Comparison of ENCODE assay signal across 22 mouse cellular contexts in genomic region chr3:154546234-154546633, GRCm38 (mm10). TPM values are rescaled to one million over a fixed set of nuclear protein-coding genes. Genes with fewer than 3 reads are reported as not detected.
DNase-seq lines count a peak whose midpoint lies in the region; ATAC-seq and TF ChIP-seq lines count a peak whose summit lies in the region.
"Had no signal": no experiment of that assay in that cellular context is flagged by ENCODE, and none has a peak within 500 bp of the region (broad histone marks: within the 10 kb centered on the region; RNA-seq: fewer than 3 reads in every experiment).

No protein-coding gene starts in this region.

- H3K9me3 ChIP-seq in kidney, postnatal 0 days (replicated peaks; ENCODE audit: low read length), result no peaks in the 10 kb centered on the region
- H3K9me3 ChIP-seq in kidney, embryonic 14.5 days (ENCODE audit: control insufficient read depth, low read length), result no peaks in the 10 kb centered on the region
- H3K9me3 ChIP-seq in CH12.LX (replicated peaks; ENCODE audit: low read length), result no peaks in the 10 kb centered on the region
- no peaks in the 10 kb centered on the region for H3K9me3 ChIP-seq in hindbrain, embryonic 11.5 days (ENCODE audit: control insufficient read depth, low read length)
- H3K9me3 ChIP-seq: hindbrain, embryonic 13.5 days; intestine, embryonic 15.5 days had no signal

- TF ChIP-seq EP300 in CH12.LX (IDR thresholded peaks at IDR 0.05; ENCODE audit: low read length), result no peak

- no peaks in the 10 kb centered on the region for H3K27me3 ChIP-seq in kidney, postnatal 0 days (ENCODE audit: insufficient read depth, low read length)
- 0 out of 2 replicates have a peak, but pooled peaks cover 6% of the 10 kb centered on the region for H3K27me3 ChIP-seq in kidney, embryonic 14.5 days (ENCODE audit: control insufficient read depth, insufficient read depth, low read length)
- no peaks in the 10 kb centered on the region for H3K27me3 ChIP-seq in CH12.LX (replicated peaks)
- peaks cover 2% of the 10 kb centered on the region for H3K27me3 ChIP-seq in hindbrain, embryonic 11.5 days (ENCODE audit: control insufficient read depth, insufficient read depth, low read length)

- no peaks in the 10 kb centered on the region for H3K79me2 ChIP-seq in CH12.LX (replicated peaks; ENCODE audit: control insufficient read depth, extremely low read depth, insufficient read depth, poor library complexity, severe bottlenecking)

- no peak overlapping the region for H3K4me3 ChIP-seq in kidney, postnatal 0 days (replicated peaks; ENCODE audit: low read depth, low read length)
- no peak overlapping the region for H3K4me3 ChIP-seq in kidney, embryonic 14.5 days (ENCODE audit: low read length)
- H3K4me3 ChIP-seq in CH12.LX (replicated peaks in 1 of 3; ENCODE audit: low read depth in 2 of 3, low read length in 2 of 3, poor library complexity in 1 of 3), result no peak overlapping the region
- no peak overlapping the region for H3K4me3 ChIP-seq in hindbrain, embryonic 11.5 days (ENCODE audit: low read depth, low read length)
- H3K4me3 ChIP-seq: gastrocnemius, adult 2 months; hindbrain, embryonic 13.5 days; intestine, embryonic 15.5 days had no signal

- no peak overlapping the region for H3K9ac ChIP-seq in kidney, postnatal 0 days (ENCODE audit: low read depth, low read length)
- H3K9ac ChIP-seq in kidney, embryonic 14.5 days (ENCODE audit: low read depth, low read length), result no peak overlapping the region
- no peak overlapping the region for H3K9ac ChIP-seq in CH12.LX (ENCODE audit: insufficient read depth, low read depth)
- no peak overlapping the region for H3K9ac ChIP-seq in hindbrain, embryonic 11.5 days (ENCODE audit: low read depth, low read length)
- H3K9ac ChIP-seq: forebrain, postnatal 0 days; hindbrain, embryonic 13.5 days; intestine, embryonic 15.5 days had no signal

- peak; percentile 35 for DNase-seq in kidney, postnatal 0 days (ENCODE audit: low spot score)
- DNase-seq in CH12.LX (ENCODE audit: extremely low read depth) (no peak), R1 (ENCODE audit: low read depth, low spot score) (peak; percentile 65)
- no peak for DNase-seq in cerebellum, postnatal 14 days
- DNase-seq in hindbrain, embryonic 11.5 days (ENCODE audit: low spot score), result no peak
- DNase-seq: adrenal gland, postnatal 10 days; cerebellum, adult 11 months; cerebellum, adult 2 months; cerebellum, adult 9-11 months; cerebellum, postnatal 36 days; forebrain, postnatal 0 days; gastrocnemius, adult 2 months; gastrocnemius, postnatal 14 days; heart, adult 11 months; kidney, adult 11 months had no signal

- no peak for TF ChIP-seq POLR2A in CH12.LX (IDR thresholded peaks at IDR 0.05; ENCODE audit: low read depth, low read length)

- no peak overlapping the region for H3K4me2 ChIP-seq in kidney, postnatal 0 days (ENCODE audit: low read length)
- no peak overlapping the region for H3K4me2 ChIP-seq in kidney, embryonic 14.5 days (replicated peaks; ENCODE audit: low read depth, low read length)
- no peak overlapping the region for H3K4me2 ChIP-seq in CH12.LX (ENCODE audit: insufficient read depth, low read depth, poor library complexity, severe bottlenecking)
- H3K4me2 ChIP-seq in hindbrain, embryonic 11.5 days (replicated peaks; ENCODE audit: low read depth, low read length), result no peak overlapping the region
- H3K4me2 ChIP-seq: heart, embryonic 11.5 days; hindbrain, embryonic 13.5 days; intestine, embryonic 15.5 days had no signal

- WGBS in kidney, postnatal 0 days, result 27% methylated on average over 4 of the region's 4 CpGs
- WGBS in kidney, embryonic 14.5 days, result 43% methylated on average over 4 of the region's 4 CpGs
- 73% methylated on average over 4 of the region's 4 CpGs for WGBS in hindbrain, embryonic 11.5 days

- in situ Hi-C loops in CH12.LX (cut with MboI; ENCODE audit: low pct_ligation_motif_present, low pct_unique_long_range_greater_than_20kb, low sequenced_read_pairs), result no loop called here

- H3K27ac ChIP-seq in kidney, postnatal 0 days, result no peak overlapping the region
- H3K27ac ChIP-seq in kidney, embryonic 14.5 days (ENCODE audit: low read depth, low read length), result no peak overlapping the region
- H3K27ac ChIP-seq in CH12.LX (ENCODE audit: insufficient read depth, low read depth), result no peak overlapping the region
- no peak overlapping the region for H3K27ac ChIP-seq in hindbrain, embryonic 11.5 days (ENCODE audit: low read depth, low read length)
- H3K27ac ChIP-seq: gastrocnemius, adult 2 months; hindbrain, embryonic 13.5 days; intestine, embryonic 15.5 days had no signal

- TF ChIP-seq RAD21 in CH12.LX (IDR thresholded peaks at IDR 0.05; ENCODE audit: low read depth, low read length), result no peak

- H3K4me1 ChIP-seq in kidney, postnatal 0 days (replicated peaks; ENCODE audit: insufficient read depth, low read length), result no peaks in the 10 kb centered on the region
- peaks cover 9% of the 10 kb centered on the region; the same call in 1 of the 2 replicates for H3K4me1 ChIP-seq in kidney, embryonic 14.5 days (ENCODE audit: control insufficient read depth, insufficient read depth, low read length)
- peaks cover 11 to 44% of the 10 kb centered on the region in 2 experiments; a peak in 3 of 4 replicates for H3K4me1 ChIP-seq in CH12.LX (ENCODE audit: control insufficient read depth in 1 of 2, insufficient read depth in 2 of 2)
- H3K4me1 ChIP-seq in hindbrain, embryonic 11.5 days (replicated peaks; ENCODE audit: control insufficient read depth, insufficient read depth, low read length), result peaks cover 3% of the 10 kb centered on the region

- TF ChIP-seq CTCF in kidney, postnatal 0 days (IDR thresholded peaks at IDR 0.05; ENCODE audit: low read depth), result no peak
- no peak for TF ChIP-seq CTCF in CH12.LX (conservative IDR thresholded peaks at IDR 0.05 in 1 of 2, IDR thresholded peaks at IDR 0.05 in 1 of 2; ENCODE audit: low read depth in 2 of 2, low read length in 2 of 2)

- dilution Hi-C loops in CH12.LX (cut with MboI; ENCODE audit: extremely low pct_ligation_motif_present, extremely low pct_unique_long_range_greater_than_20kb, low sequenced_read_pairs), result no loop called here

- no peaks in the 10 kb centered on the region for H3K36me3 ChIP-seq in kidney, postnatal 0 days (ENCODE audit: insufficient read depth, low read length)
- H3K36me3 ChIP-seq in kidney, embryonic 14.5 days (ENCODE audit: control insufficient read depth, insufficient read depth, low read length), result no peaks in the 10 kb centered on the region
- no peaks in the 10 kb centered on the region for H3K36me3 ChIP-seq in CH12.LX (replicated peaks in 1 of 2; ENCODE audit: control insufficient read depth in 1 of 2, insufficient read depth in 1 of 2, low read length in 1 of 2)
- no peaks in the 10 kb centered on the region for H3K36me3 ChIP-seq in hindbrain, embryonic 11.5 days (ENCODE audit: control insufficient read depth, insufficient read depth, low read length)
- H3K36me3 ChIP-seq: G1E; hindbrain, embryonic 13.5 days; intestine, embryonic 15.5 days had no signal

- ATAC-seq in kidney, postnatal 0 days (replicated peaks; ENCODE audit: low FRiP score, low read depth), result no peak
- ATAC-seq in kidney, embryonic 14.5 days (ENCODE audit: low FRiP score, low TSS enrichment), result no peak
- no peak for ATAC-seq in hindbrain, embryonic 11.5 days (ENCODE audit: low FRiP score)
- ATAC-seq: forebrain, embryonic 14.5 days; forebrain, postnatal 0 days; hindbrain, embryonic 16.5 days; intestine, embryonic 15.5 days had no signal

TF ChIP-seq in CH12.LX, 34 proteins besides CTCF, POLR2A, EP300 and RAD21:
- TF ChIP-seq BHLHE40 (IDR thresholded peaks at IDR 0.05; ENCODE audit: low read depth, low read length) (0 out of 2 replicates have a peak, but pooled peaks have one; percentile 36), ZKSCAN1 (IDR thresholded peaks at IDR 0.05; ENCODE audit: borderline replicate concordance, low read depth, low read length) (no peak), KAT2A (IDR thresholded peaks at IDR 0.05; ENCODE audit: insufficient replicate concordance, low read length) (no peak), USF2 (conservative IDR thresholded peaks at IDR 0.05; ENCODE audit: low read depth, low read length) (peak; percentile 73), CHD1 (IDR thresholded peaks at IDR 0.05; ENCODE audit: low read depth, low read length) (no peak), USF1 (IDR thresholded peaks at IDR 0.05; ENCODE audit: low read depth, low read length) (peak; percentile 55), E2F4 (IDR thresholded peaks at IDR 0.05; ENCODE audit: insufficient replicate concordance, low read depth, low read length) (no peak)
TF ChIP-seq in CH12.LX: peak in this region for 3.

RNA-seq across cellular contexts. Expression of gene Cryz, which starts 50.3 kb away (rescaled TPM):
- polyA plus RNA-seq in kidney, postnatal 0 days (2015; fragmentation: Nextera tagmentation; extraction: Ambion mirVana), result 92.1 and 104 TPM in 2 replicates
- polyA plus RNA-seq in kidney, embryonic 14.5 days (2014; fragmentation: Nextera tagmentation; extraction: Ambion mirVana), result 28.5 and 33.4 TPM in 2 replicates
- total RNA-seq in CH12.LX (2012; rRNA removed) (18.2 and 29.2 TPM in 2 replicates), CH12.LX (2014; rRNA removed) (35.2 and 39.8 TPM in 2 replicates)
- 31.2 and 33.6 TPM in 2 replicates for polyA plus RNA-seq in CH12.LX (2012; ENCODE audit: insufficient read length, low read depth)
- polyA plus RNA-seq in hindbrain, embryonic 11.5 days (2014; fragmentation: Nextera tagmentation; extraction: Ambion mirVana), result 18.6 and 18.9 TPM in 2 replicates

RNA-seq across cellular contexts. Expression of gene Tyw3, which starts 50.7 kb away (rescaled TPM):
- 16.3 and 16.8 TPM in 2 replicates for polyA plus RNA-seq in kidney, postnatal 0 days (2015; fragmentation: Nextera tagmentation; extraction: Ambion mirVana)
- polyA plus RNA-seq in kidney, embryonic 14.5 days (2014; fragmentation: Nextera tagmentation; extraction: Ambion mirVana), result 18.6 and 21.5 TPM in 2 replicates
- 62.5 and 67.7 TPM in 2 replicates for total RNA-seq in CH12.LX (2012; rRNA removed)
- total RNA-seq in CH12.LX (2014; rRNA removed), result 64.2 and 70.4 TPM in 2 replicates
- 46.8 and 76.6 TPM in 2 replicates for polyA plus RNA-seq in CH12.LX (2012; ENCODE audit: insufficient read length, low read depth)
- polyA plus RNA-seq in hindbrain, embryonic 11.5 days (2014; fragmentation: Nextera tagmentation; extraction: Ambion mirVana), result 17.1 and 21.6 TPM in 2 replicates

Comparison
In these comparisons a context has a peak if more than half of its experiments do, and no peak if none do; other contexts are left out.
1. DNase-seq: peak in kidney, postnatal 0 days (single experiment) and R1 (single experiment); none in CH12.LX (single experiment), cerebellum, postnatal 14 days (0 of 2) and hindbrain, embryonic 11.5 days (single experiment).